Mouse (Mus musculus) adrenal gland, postnatal 25 days (tissue): ENCODE data around the gene Trub1. TPM values are rescaled to one million over a fixed set of nuclear protein-coding genes. Genes with fewer than 3 reads are reported as not detected.

Experiments used
- DNase-seq: peaks from one replicate; pipeline ENCODE4 v3.0.0; 2021; ENCODE audit warnings: mixed read lengths
- long read RNA-seq: library from polyadenylated mRNA; stranded (forward); transcript quantifications from one replicate; pipeline ENCODE4 v2.0.0, GENCODE M21; 2021
- total RNA-seq: library from RNA; stranded (reverse); gene quantifications from 2 replicates; pipeline ENCODE4 v1.2.3, GENCODE M21; 2021

The Trub1 gene
- 9.7 and 16.5 TPM in 2 replicates for total RNA-seq
- long read RNA-seq, transcript Trub1-202 (8 exons, 3,789 nt), result major isoform, 18 of 22 reads
- long read RNA-seq, partial matches to known transcripts, result 0 of 22 reads
- long read RNA-seq, other reads (novel, unspliced or antisense), result 4 of 22 reads

GRCm38 (mm10) chr19:57452492-57453217 lies at the start of gene Trub1:
TSS of gene Trub1 (plus strand) at chr19:57452912.
- peak; percentile 73 for DNase-seq

GRCm38 (mm10) chr19:57403700-57404501 lies 48.8 kb upstream of the Trub1 start:
- DNase-seq, result peak; percentile 84

- no peak for DNase-seq
Measured at GRCm38 (mm10) chr19:57404502-57404848, 48.2 kb upstream of the Trub1 start.

GRCm38 (mm10) chr19:57407947-57408346 lies 44.8 kb upstream of the Trub1 start:
- DNase-seq, result no peak

GRCm38 (mm10) chr19:57411375-57412196 lies 41.1 kb upstream of the Trub1 start:
- DNase-seq, result peak; percentile 53

GRCm38 (mm10) chr19:57413170-57413569 lies 39.5 kb upstream of the Trub1 start:
- DNase-seq, result no peak

GRCm38 (mm10) chr19:57413918-57414317 lies 38.8 kb upstream of the Trub1 start:
- DNase-seq, result no peak

GRCm38 (mm10) chr19:57415031-57415807 lies 37.5 kb upstream of the Trub1 start:
- no peak for DNase-seq

GRCm38 (mm10) chr19:57417800-57418580 lies 34.7 kb upstream of the Trub1 start:
- no peak for DNase-seq

GRCm38 (mm10) chr19:57423402-57423801 lies 29.3 kb upstream of the Trub1 start:
- no peak for DNase-seq

- no peak for DNase-seq
Measured at GRCm38 (mm10) chr19:57425296-57425695, 27.4 kb upstream of the Trub1 start.

GRCm38 (mm10) chr19:57426841-57427240 lies 25.9 kb upstream of the Trub1 start:
- DNase-seq, result no peak

- no peak for DNase-seq
Measured at GRCm38 (mm10) chr19:57427756-57428438, 24.8 kb upstream of the Trub1 start.

- DNase-seq, result no peak
Measured at GRCm38 (mm10) chr19:57428641-57429040, 24.1 kb upstream of the Trub1 start.

GRCm38 (mm10) chr19:57429926-57430325 lies 22.8 kb upstream of the Trub1 start:
- no peak for DNase-seq

- DNase-seq, result no peak
Measured at GRCm38 (mm10) chr19:57431476-57431875, 21.2 kb upstream of the Trub1 start.

GRCm38 (mm10) chr19:57434024-57434423 lies 18.7 kb upstream of the Trub1 start:
- DNase-seq, result no peak

GRCm38 (mm10) chr19:57436586-57437021 lies 16.1 kb upstream of the Trub1 start:
- DNase-seq, result no peak

GRCm38 (mm10) chr19:57437042-57437441 lies 15.7 kb upstream of the Trub1 start:
- DNase-seq, result no peak

GRCm38 (mm10) chr19:57439296-57439695 lies 13.4 kb upstream of the Trub1 start:
- no peak for DNase-seq
